Mouse (Mus musculus) spleen, adult 2 months (tissue): ENCODE data around the gene Nav3.

ENCODE experiments used
- CTCF ChIP-seq: fragments of 200-500 bp; IDR thresholded peaks from 2 replicates; pipeline ENCODE4 v1.5.1; 2011; ENCODE audit warnings: mild to moderate bottlenecking, inconsistent platforms; ENCODE audit not compliant: insufficient read depth, insufficient read length, insufficient replicate concordance; ENCODE audit errors: extremely low read depth
- POLR2A ChIP-seq: fragments of 200-500 bp; IDR thresholded peaks from 2 replicates; pipeline ENCODE4 v1.6.1; 2011; ENCODE audit warnings: low read depth, low read length, inconsistent platforms

DNA sequence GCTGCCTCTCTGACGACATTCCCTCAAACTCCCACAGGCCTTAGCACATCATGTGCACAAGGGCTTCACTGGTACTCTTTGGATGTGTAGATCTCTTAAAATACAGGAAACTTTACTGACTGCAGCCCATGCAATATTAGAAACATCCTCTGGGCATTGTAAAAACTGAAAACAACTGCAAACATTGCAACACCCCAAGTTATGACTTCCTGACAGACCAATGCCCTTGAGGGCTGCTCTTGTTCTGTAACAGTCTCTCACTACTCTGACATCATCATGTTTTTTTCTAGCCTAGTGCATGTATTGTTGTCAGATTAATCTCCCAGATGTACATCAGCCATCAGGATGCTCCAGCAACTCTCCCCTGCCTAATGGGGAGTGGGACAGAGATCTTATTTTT, 296.5 kb downstream of the Nav3 start:
- TF ChIP-seq POLR2A, result no peak
- TF ChIP-seq CTCF, result no peak
